Mouse (Mus musculus) adrenal gland, postnatal 10 days (tissue): Measurements from ENCODE around the gene Pigx. TPM values are rescaled to one million over a fixed set of nuclear protein-coding genes. Genes with fewer than 3 reads are reported as not detected.

Experiments used
- DNase-seq: peaks from one replicate; pipeline ENCODE4 v3.0.0; 2021; ENCODE audit warnings: mixed read lengths
- total RNA-seq, 2 experiments: library from RNA; stranded (reverse); gene quantifications; 2 replicates each; pipeline ENCODE4 v1.2.3; 2021

The Pigx gene
- total RNA-seq, 2 experiments from 2014 or later, result 34.1 to 35.0 TPM

GRCm38 (mm10) chr16:32062226-32062625 lies 37.3 kb downstream of the Pigx start:
- no peak for DNase-seq

GRCm38 (mm10) chr16:32059840-32060523 lies 39.6 kb downstream of the Pigx start:
- no peak for DNase-seq

- no peak for DNase-seq
Measured at GRCm38 (mm10) chr16:32058817-32059216, 40.7 kb downstream of the Pigx start.

DNA sequence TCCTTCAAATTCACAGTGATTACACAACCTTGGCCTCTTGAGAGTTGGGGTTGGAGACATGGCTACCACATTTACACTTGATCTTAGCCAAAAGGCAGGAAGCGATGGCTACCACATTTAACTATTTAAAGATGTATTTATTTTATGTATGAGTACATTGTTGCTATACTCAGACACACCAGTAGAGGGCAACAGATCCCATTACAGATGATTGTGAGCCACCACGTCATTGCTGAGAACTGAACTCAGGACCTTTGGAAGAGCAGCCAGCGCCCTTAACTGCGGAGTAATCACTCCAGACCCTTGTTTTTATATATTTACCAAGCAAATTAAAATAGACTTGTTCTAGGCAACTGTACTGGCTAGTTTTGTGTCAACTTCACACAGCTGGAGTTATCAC lies 57.2 kb downstream of the Pigx start:
- DNase-seq, result peak; percentile 23

Other genes with a start within 250 kb of the Pigx start
- gene Meltf, start 220.9 kb downstream of the Pigx start, total RNA-seq, result under 1 TPM; 0.06 to 0.24 TPM
- gene Pigz, start 165.9 kb downstream of the Pigx start, total RNA-seq, result 1 to 10 TPM in 1 of 2 experiments, under 1 TPM in 1; 0.48 to 1.6 TPM
- gene 0610012G03Rik, start 151.2 kb downstream of the Pigx start, total RNA-seq, result 10 to 100 TPM; 55.0 to 58.8 TPM
- 10 to 100 TPM; 41.2 to 43.9 TPM for gene Ncbp2, start 151.2 kb downstream of the Pigx start, total RNA-seq
- 10 to 100 TPM; 22.0 to 22.8 TPM for gene Senp5, start 96.5 kb downstream of the Pigx start, total RNA-seq
- gene Pak2, start 20.4 kb downstream of the Pigx start, total RNA-seq, result 10 to 100 TPM; 47.5 to 50.3 TPM
- gene Cep19, start 60 bp upstream of the Pigx start, total RNA-seq, result 10 to 100 TPM; 10.8 to 11.2 TPM
- gene Nrros, start 65.9 kb upstream of the Pigx start, total RNA-seq, result 10 to 100 TPM; 11.0 to 16.4 TPM
- not detected for gene Bex6, start 80.1 kb upstream of the Pigx start, total RNA-seq
- 10 to 100 TPM; 18.2 to 20.0 TPM for gene Fbxo45, start 147.4 kb upstream of the Pigx start, total RNA-seq
- 10 to 100 TPM; 12.3 to 13.9 TPM for gene Wdr53, start 147.5 kb upstream of the Pigx start, total RNA-seq
- gene Smco1, start 171.7 kb upstream of the Pigx start, total RNA-seq, result under 1 TPM; 0.18 to 0.97 TPM
- 10 to 100 TPM; 20.6 to 21.3 TPM for gene Rnf168, start 177.7 kb upstream of the Pigx start, total RNA-seq
- gene Ubxn7, start 232.5 kb upstream of the Pigx start, total RNA-seq, result 10 to 100 TPM; 50.6 to 61.5 TPM